Mouse (Mus musculus): ENCODE results near the gene Plcxd3.
"Not testable (repeated sequence)": the region's sequence is repeated elsewhere in the genome, so short reads cannot be mapped to it uniquely, and the experiment has no call there.

Plcxd3 gene

GRCm38 (mm10) chr15:4559121-4559520, 183.8 kb downstream of the Plcxd3 start:
- intact Hi-C loops (cut with DNase I), result no loop called here

GRCm38 (mm10) chr15:4561431-4561970, 186.2 kb downstream of the Plcxd3 start:
- intact Hi-C loops (cut with DNase I), result no loop called here

DNA sequence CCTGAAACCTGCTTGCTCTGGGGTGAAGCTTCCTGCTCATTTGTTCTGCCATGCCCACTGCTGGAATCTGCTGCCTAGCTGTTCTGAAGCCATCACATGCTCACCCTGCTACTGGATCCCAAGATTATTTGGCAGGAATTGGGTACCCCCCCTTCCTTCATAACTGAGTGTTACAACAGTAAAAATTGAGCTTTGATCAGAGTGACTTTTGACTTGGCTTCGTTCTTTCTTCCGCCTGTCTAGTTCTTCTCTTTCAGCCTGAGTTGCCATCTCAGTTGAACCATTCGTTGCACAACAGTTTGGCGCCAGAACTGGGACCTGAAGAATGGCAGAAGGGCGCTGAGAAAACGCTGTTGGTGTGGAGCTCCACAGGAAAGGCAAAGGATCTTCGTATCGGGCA, 220.2 kb downstream of the Plcxd3 start:
- intact Hi-C loops (cut with DNase I), result not testable (repeated sequence)

GRCm38 (mm10) chr15:4598661-4599060, 223.4 kb downstream of the Plcxd3 start:
- intact Hi-C loops (cut with DNase I), result not testable (repeated sequence)

GRCm38 (mm10) chr15:4599331-4599730, 224.0 kb downstream of the Plcxd3 start:
- intact Hi-C loops (cut with DNase I), result not testable (repeated sequence)

- intact Hi-C loops (cut with DNase I), result no loop called here
These were observed 230.3 kb downstream of the Plcxd3 start for GRCm38 (mm10) chr15:4605630-4606029.

All from adrenal gland (tissue).